Mouse (Mus musculus) kidney, adult 2 months (tissue): ENCODE data around the gene Rragd. TPM values are rescaled to one million over a fixed set of nuclear protein-coding genes. Genes with fewer than 3 reads are reported as not detected.
A peak's percentile ranks its signal among the peaks of the same experiment; 100 is the strongest.

Experiments
- DNase-seq: peaks from one replicate; pipeline ENCODE4 v3.0.0; 2021
- H3K27ac ChIP-seq: fragments of 200-500 bp; 2 replicates; pipeline ENCODE4 v1.5.1; 2012; ENCODE audit warnings: low read depth, low read length, control low read depth, inconsistent platforms; ENCODE audit not compliant: insufficient read depth
- H3K27me3 ChIP-seq: fragments of 200-500 bp; replicated peaks from 2 replicates; pipeline ENCODE4 v1.6.1; 2012; ENCODE audit warnings: mild to moderate bottlenecking, moderate library complexity, low read length, inconsistent platforms; ENCODE audit not compliant: control insufficient read depth, insufficient read depth
- H3K36me3 ChIP-seq: fragments of 200-500 bp; 2 replicates; pipeline ENCODE4 v1.6.1; 2012; ENCODE audit warnings: mild to moderate bottlenecking, moderate library complexity, low read length, inconsistent platforms; ENCODE audit not compliant: control insufficient read depth, insufficient read depth
- H3K4me1 ChIP-seq: fragments of 200-500 bp; 2 replicates; pipeline ENCODE4 v1.6.1; 2011; ENCODE audit warnings: low read length; ENCODE audit not compliant: control insufficient read depth, insufficient read depth
- H3K4me3 ChIP-seq: fragments of 200-500 bp; 2 replicates; pipeline ENCODE4 v1.5.1; 2011; ENCODE audit warnings: mild to moderate bottlenecking, low read depth, low read length, control low read depth; ENCODE audit not compliant: insufficient read depth
- CTCF ChIP-seq: fragments of 200-500 bp; conservative IDR thresholded peaks from 2 replicates; pipeline ENCODE4 v1.5.1; 2011; ENCODE audit warnings: low read depth, mild to moderate bottlenecking, control low read depth, low read length, moderate library complexity, mixed read lengths; ENCODE audit not compliant: insufficient read depth, insufficient read length
- POLR2A ChIP-seq: fragments of 200-500 bp; IDR thresholded peaks from one replicate; pipeline ENCODE4 v1.6.1; 2011; ENCODE audit warnings: low read depth, low read length, control low read depth
- WGBS: fragments of 180-500 bp; shearing (Covaris S2); methylation state at CpG from one replicate; pipeline ENCODE4 v1.1.7; 2018; 5-methylcytosine and 5-hydroxymethylcytosine counted together
- polyA plus RNA-seq: library from polyadenylated mRNA; depleted of rRNA; stranded (reverse); fragments of >200 nt; gene quantifications from 2 replicates; pipeline ENCODE4 v1.2.3, GENCODE M21; 2012; rRNA removed

Gene Rragd
- polyA plus RNA-seq, result 14.3 and 18.9 TPM in 2 replicates

DNA sequence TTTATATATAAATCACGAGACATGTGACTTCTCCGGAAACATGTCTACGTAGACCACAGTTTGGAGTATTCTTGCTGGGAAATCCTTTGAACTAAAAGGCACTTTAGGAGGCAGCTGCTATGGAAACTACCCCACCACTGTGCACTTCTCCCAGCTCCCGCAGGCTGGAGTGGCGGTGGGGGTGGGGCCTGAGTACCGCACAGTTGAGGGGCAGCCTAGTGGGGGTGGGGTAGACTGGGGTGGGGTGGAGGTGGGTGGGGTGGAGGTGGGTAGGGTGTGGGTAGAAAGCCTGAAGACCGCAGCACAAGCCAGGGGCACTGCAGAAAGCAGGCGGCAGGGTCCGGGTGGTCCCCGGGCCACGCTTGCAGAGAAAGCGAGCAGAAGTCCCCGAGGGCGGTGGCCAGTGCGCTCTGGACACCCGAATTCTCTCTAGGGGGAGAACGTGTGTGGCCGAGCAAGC is at the start of gene Rragd:
Gene Rragd (plus strand): TSS at position 322 of the 460 bp plus-strand sequence.
- 1% methylated on average over 18 of the region's 18 CpGs for WGBS
- TF ChIP-seq CTCF, result no peak
- TF ChIP-seq POLR2A, result no peak
- Histone ChIP-seq H3K4me3 (peak within 1 kb of the TSS; percentile 100), H3K27ac (peak within 1 kb of the TSS; percentile 98), H3K27me3 (no peaks in the 10 kb centered on the region), H3K36me3 (no peaks in the 10 kb centered on the region), H3K4me1 (no peaks in the 10 kb centered on the region; the same call in 1 of the 2 replicates)
- DNase-seq, result peak; percentile 47

DNA sequence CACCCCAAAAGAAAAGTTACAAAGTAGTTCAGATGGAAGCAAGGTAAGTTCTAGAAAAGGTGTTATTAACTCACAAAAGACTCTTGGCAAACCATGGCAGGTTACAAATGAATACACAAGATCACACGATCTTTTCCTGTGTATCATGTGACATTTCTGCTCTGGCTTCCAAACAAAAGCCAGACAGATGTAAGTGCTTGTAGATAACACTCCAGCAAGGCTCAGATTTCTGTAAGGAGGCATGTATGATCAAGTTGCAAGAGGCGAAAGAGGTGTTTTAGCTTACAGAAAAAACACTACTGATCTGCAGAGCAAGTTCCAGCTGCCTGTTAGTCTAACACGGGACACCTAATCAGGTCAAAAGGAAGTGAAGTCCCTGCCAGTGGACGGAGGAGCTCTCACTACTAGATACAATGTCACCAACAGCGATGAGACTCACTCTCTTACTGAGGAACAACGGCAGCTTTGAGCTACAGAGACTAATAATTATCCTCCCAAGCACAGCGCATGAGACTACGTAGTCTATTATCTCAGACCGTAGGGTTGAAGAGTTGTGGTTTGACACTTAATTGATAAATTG is 46.0 kb upstream of the Rragd start:
- Histone ChIP-seq H3K27ac (no peak overlapping the region), H3K27me3 (no peaks in the 10 kb centered on the region), H3K36me3 (no peaks in the 10 kb centered on the region), H3K4me1 (peaks cover 2% of the 10 kb centered on the region; the same call in 1 of the 2 replicates), H3K4me3 (no peak overlapping the region)
- no peak for DNase-seq
- TF ChIP-seq CTCF, result no peak
- TF ChIP-seq POLR2A, result no peak
- 29% methylated on average over 9 of the region's 9 CpGs for WGBS

DNA sequence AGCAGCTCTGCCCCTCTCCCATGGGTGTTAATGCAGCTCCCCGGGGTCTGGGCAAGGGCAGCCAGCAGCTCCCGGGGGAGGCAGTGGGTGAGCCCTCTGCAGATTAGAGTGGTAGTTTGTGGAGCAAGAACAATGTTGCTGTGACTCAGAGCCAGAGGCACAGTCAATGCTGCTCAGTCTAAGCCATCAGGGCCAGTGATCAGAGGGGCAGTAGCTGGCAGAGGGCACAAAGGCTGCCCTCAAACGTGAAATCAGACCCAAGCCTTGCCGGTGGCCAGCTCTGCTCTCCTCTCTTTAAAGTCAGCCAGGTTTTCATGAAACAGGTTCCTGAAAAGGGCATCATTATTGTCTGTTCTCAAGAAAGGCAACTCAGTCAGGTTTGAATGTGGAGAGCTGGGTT is 43.3 kb upstream of the Rragd start:
- 34% methylated on average over 4 of the region's 4 CpGs for WGBS
- no peak for DNase-seq
- no peaks in the 10 kb centered on the region for H3K27me3 ChIP-seq
- TF ChIP-seq POLR2A, result no peak
- TF ChIP-seq CTCF, result no peak
- no peak overlapping the region for H3K27ac ChIP-seq
- H3K36me3 ChIP-seq, result no peaks in the 10 kb centered on the region
- peaks cover 2% of the 10 kb centered on the region; the same call in 1 of the 2 replicates for H3K4me1 ChIP-seq
- no peak overlapping the region for H3K4me3 ChIP-seq

DNA sequence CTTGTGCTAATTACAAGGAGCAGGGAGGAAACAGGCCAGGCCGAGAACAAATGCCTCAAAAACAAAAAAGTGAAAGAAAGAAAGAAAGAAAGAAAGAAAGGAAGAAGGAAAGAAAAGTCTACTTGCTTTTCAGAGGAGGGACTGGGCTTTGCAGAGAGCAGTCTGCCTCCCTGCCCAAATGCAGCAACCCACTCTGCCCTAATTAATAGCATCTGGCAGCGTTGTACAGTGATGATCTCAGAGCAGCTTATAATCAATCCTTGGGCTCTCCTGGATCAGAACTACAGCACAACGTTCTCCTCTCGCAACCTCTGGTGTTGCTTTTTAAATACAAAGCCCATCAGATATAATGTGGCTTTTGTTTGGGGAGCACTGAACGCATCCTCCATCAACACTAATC is 42.9 kb upstream of the Rragd start:
- WGBS, result 71% methylated on average over 5 of the region's 5 CpGs
- TF ChIP-seq CTCF (no peak), POLR2A (no peak)
- H3K27ac ChIP-seq, result no peak overlapping the region
- no peaks in the 10 kb centered on the region for H3K27me3 ChIP-seq
- H3K36me3 ChIP-seq, result no peaks in the 10 kb centered on the region
- H3K4me1 ChIP-seq, result peaks cover 2% of the 10 kb centered on the region; the same call in 1 of the 2 replicates
- DNase-seq, result no peak
- no peak overlapping the region for H3K4me3 ChIP-seq

DNA sequence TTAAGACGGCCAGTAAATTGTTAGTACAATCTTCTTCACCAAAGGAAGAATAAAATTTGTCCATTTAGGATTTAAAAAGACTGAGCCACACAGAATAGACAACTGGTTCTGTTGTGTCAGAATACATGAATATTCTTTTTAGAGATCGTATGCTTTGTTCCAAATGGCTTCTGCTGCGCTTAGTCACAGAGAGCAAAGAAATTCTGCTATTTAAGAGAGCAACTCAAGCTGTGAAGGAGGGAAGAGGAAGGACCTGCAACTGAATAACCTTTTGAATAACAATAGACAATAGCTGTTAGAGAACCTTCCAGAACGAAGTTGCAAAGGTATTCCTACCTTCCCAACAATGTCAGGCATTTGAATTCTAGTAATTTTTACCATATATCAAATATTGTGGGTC is 41.9 kb upstream of the Rragd start:
- Histone ChIP-seq H3K4me3 (no peak overlapping the region), H3K4me1 (peaks cover 2% of the 10 kb centered on the region; the same call in 1 of the 2 replicates), H3K27me3 (no peaks in the 10 kb centered on the region), H3K27ac (no peak overlapping the region), H3K36me3 (no peaks in the 10 kb centered on the region)
- no peak for TF ChIP-seq POLR2A
- no peak for TF ChIP-seq CTCF
- 79% methylated on average over 4 of the region's 4 CpGs for WGBS
- no peak for DNase-seq

DNA sequence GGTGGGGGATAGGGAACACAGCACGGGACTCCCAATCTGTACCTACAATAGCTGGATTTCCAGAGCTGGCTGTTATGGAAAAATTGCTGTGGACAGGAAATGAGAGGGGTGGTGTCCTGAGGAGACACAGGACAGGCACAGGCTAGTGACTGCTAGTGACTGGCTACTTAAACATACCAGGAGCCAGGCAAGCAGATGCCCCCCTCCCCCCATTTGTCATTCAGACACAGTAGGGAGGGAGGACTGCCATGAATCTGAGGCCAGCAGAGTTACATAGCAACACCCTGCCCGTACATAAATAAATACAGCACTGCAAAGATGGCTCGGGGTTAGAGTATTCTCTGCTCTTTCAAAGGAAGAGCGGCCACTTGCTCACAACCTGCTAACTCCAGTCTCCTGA is 35.2 kb upstream of the Rragd start:
- peaks cover 6% of the 10 kb centered on the region; the same call in 1 of the 2 replicates for H3K4me1 ChIP-seq
- no peak overlapping the region for H3K4me3 ChIP-seq
- H3K27ac ChIP-seq, result no peak overlapping the region
- TF ChIP-seq POLR2A (no peak), CTCF (no peak)
- 42% methylated on average over 4 of the region's 4 CpGs for WGBS
- 0 out of 2 replicates have a peak, but pooled peaks cover under 1% of the 10 kb centered on the region for H3K27me3 ChIP-seq
- no peak for DNase-seq
- H3K36me3 ChIP-seq, result no peaks in the 10 kb centered on the region

DNA sequence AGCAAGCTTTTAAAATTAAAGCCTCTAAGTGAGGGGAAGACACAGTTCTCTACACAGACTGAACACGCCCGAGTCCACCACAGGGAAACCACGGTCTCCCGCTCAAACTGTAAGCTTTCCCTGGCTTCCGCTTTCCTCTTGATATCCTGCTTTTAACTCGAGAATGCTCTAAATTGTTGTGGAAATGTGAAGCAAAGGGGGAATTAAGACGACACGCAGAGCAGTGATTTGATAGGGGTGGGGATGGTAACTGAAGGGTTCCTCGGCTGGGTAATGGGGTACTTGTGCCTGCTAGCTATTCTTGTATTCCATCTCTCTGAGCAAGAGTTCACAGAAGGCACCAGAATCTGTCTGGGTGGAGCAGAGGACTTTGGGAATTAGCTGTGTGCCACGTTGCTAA is 34.1 kb upstream of the Rragd start:
- Histone ChIP-seq H3K36me3 (no peaks in the 10 kb centered on the region), H3K27ac (no peak overlapping the region), H3K4me3 (no peak overlapping the region), H3K4me1 (peaks cover 6% of the 10 kb centered on the region; the same call in 1 of the 2 replicates), H3K27me3 (0 out of 2 replicates have a peak, but pooled peaks cover 2% of the 10 kb centered on the region)
- no peak for DNase-seq
- WGBS, result 48% methylated on average over 10 of the region's 10 CpGs
- no peak for TF ChIP-seq CTCF
- TF ChIP-seq POLR2A, result no peak
